Mouse (Mus musculus): ENCODE measurements around the gene Lrrfip2. TPM values are rescaled to one million over a fixed set of nuclear protein-coding genes. Genes with fewer than 3 reads are reported as not detected.

Gene Lrrfip2
- polyA plus RNA-seq, 1 experiment from 2014 or later = 39.6 TPM

GRCm38 (mm10) chr9:111272356-111272755 is 155.0 kb downstream of the Lrrfip2 start:
- Histone ChIP-seq H3K4me1 (replicated peaks; ENCODE audit: insufficient read depth, low read length) (peaks cover 27% of the 10 kb centered on the region), H3K36me3 (ENCODE audit: insufficient read depth, low read length) (peaks cover 4% of the 10 kb centered on the region; the same call in 1 of the 2 replicates), H3K27me3 (ENCODE audit: insufficient read depth, low read length) (no peaks in the 10 kb centered on the region), H3K9ac (ENCODE audit: low read depth, low read length) (peak overlapping the region; percentile 85), H3K9me3 (replicated peaks; ENCODE audit: low read length) (no peaks in the 10 kb centered on the region), H3K27ac (peak overlapping the region; percentile 93), H3K4me3 (replicated peaks; ENCODE audit: low read depth, low read length) (peak overlapping the region; percentile 76), H3K4me2 (ENCODE audit: low read length) (peak overlapping the region; percentile 88)
- no peak for ATAC-seq (replicated peaks; ENCODE audit: low FRiP score, low read depth)
- peak; percentile 40 for DNase-seq (ENCODE audit: low spot score)
- no peak for TF ChIP-seq CTCF (IDR thresholded peaks at IDR 0.05; ENCODE audit: low read depth)
- WGBS = 2% methylated on average over 19 of the region's 19 CpGs

DNA sequence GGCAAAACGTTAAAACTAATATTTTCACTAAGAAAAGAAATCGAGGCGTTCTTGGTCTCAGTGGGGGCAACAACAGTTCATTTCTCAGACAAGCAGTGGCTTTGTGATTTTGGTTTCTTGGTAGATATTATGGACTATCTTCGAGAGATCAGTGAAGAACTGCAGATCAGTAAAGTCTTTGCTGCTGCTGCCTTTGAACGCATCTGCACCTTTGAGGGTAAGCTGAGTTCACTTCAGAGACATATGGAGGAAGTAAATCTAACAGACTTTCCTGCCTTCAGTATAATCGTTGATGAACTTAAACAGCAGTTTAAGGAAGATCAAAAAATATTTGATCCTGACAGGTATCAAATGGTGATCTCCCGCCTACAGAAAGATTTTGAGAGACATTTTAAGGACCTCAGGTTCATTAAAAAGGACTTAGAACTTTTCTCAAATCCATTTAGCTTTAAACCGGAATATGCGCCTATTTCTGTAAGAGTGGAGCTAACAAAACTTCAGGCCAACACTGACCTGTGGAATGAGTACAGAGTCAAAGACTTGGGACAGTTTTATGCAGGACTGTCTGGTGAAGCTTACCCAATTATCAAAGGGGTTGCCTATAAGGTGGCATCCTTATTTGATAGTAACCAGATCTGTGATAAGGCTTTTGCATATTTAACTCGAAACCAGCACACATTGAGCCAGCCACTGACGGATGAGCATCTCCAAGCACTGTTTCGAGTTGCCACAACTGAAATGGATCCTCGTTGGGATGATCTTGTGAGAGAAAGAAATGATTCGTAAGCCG is 155.8 kb downstream of the Lrrfip2 start:
- H3K27ac ChIP-seq = 0 out of 2 replicates have a peak overlapping the region, but pooled peaks have one; percentile 93
- H3K9ac ChIP-seq (ENCODE audit: low read depth, low read length) = peak overlapping the region; percentile 85
- ATAC-seq (replicated peaks; ENCODE audit: low FRiP score, low read depth) = no peak
- H3K27me3 ChIP-seq (ENCODE audit: insufficient read depth, low read length) = no peaks in the 10 kb centered on the region
- peak overlapping the region; percentile 76 for H3K4me3 ChIP-seq (replicated peaks; ENCODE audit: low read depth, low read length)
- H3K4me1 ChIP-seq (replicated peaks; ENCODE audit: insufficient read depth, low read length) = peaks cover 27% of the 10 kb centered on the region
- H3K9me3 ChIP-seq (replicated peaks; ENCODE audit: low read length) = no peaks in the 10 kb centered on the region
- TF ChIP-seq CTCF (IDR thresholded peaks at IDR 0.05; ENCODE audit: low read depth) = no peak
- no peak for DNase-seq (ENCODE audit: low spot score)
- 55% methylated on average over 15 of the region's 15 CpGs for WGBS
- peak overlapping the region; percentile 88 for H3K4me2 ChIP-seq (ENCODE audit: low read length)
- peaks cover 4% of the 10 kb centered on the region; the same call in 1 of the 2 replicates for H3K36me3 ChIP-seq (ENCODE audit: insufficient read depth, low read length)

DNA sequence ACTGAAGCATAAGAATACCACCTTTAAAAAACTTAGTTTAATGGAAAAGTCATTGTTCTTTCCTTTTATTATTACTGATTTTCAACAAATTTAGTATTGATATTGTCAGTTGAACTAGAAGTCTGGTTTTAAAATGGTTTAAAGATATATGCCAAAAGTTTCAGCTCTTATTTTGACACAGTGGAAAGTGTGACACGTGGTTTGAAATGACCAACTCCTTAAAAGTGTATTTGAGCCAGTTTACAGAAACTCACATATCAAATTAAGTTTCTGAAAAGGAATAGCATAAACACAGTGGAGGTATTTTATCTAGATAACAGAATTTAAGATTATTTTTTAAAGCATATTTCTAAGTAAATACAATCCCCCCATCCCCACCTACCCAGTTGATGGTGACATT is 156.6 kb downstream of the Lrrfip2 start:
- peak overlapping the region; percentile 88 for H3K4me2 ChIP-seq (ENCODE audit: low read length)
- 57% methylated on average over 1 of the region's 1 CpGs for WGBS
- TF ChIP-seq CTCF (IDR thresholded peaks at IDR 0.05; ENCODE audit: low read depth) = no peak
- H3K4me3 ChIP-seq (replicated peaks; ENCODE audit: low read depth, low read length) = no peak overlapping the region
- DNase-seq (ENCODE audit: low spot score) = no peak
- H3K9me3 ChIP-seq (replicated peaks; ENCODE audit: low read length) = no peaks in the 10 kb centered on the region
- no peak for ATAC-seq (replicated peaks; ENCODE audit: low FRiP score, low read depth)
- H3K27me3 ChIP-seq (ENCODE audit: insufficient read depth, low read length) = no peaks in the 10 kb centered on the region
- H3K9ac ChIP-seq (ENCODE audit: low read depth, low read length) = no peak overlapping the region
- H3K36me3 ChIP-seq (ENCODE audit: insufficient read depth, low read length) = peaks cover 4% of the 10 kb centered on the region; the same call in 1 of the 2 replicates
- peaks cover 27% of the 10 kb centered on the region for H3K4me1 ChIP-seq (replicated peaks; ENCODE audit: insufficient read depth, low read length)
- no peak overlapping the region for H3K27ac ChIP-seq

- no peak overlapping the region for H3K27ac ChIP-seq
Observed at GRCm38 (mm10) chr9:111275156-111275555, 157.8 kb downstream of the Lrrfip2 start.

More at GRCm38 (mm10) chr9:111275156-111275555, 157.8 kb downstream of the Lrrfip2 start:
- H3K36me3 ChIP-seq (ENCODE audit: insufficient read depth, low read length) = peaks cover 6% of the 10 kb centered on the region; the same call in 1 of the 2 replicates
- no peak for TF ChIP-seq CTCF (IDR thresholded peaks at IDR 0.05; ENCODE audit: low read depth)
- no peak for ATAC-seq (replicated peaks; ENCODE audit: low FRiP score, low read depth)
- H3K4me1 ChIP-seq (replicated peaks; ENCODE audit: insufficient read depth, low read length) = peaks cover 27% of the 10 kb centered on the region
- H3K4me3 ChIP-seq (replicated peaks; ENCODE audit: low read depth, low read length) = no peak overlapping the region
- no peaks in the 10 kb centered on the region for H3K27me3 ChIP-seq (ENCODE audit: insufficient read depth, low read length)
- peak; percentile 9 for DNase-seq (ENCODE audit: low spot score)
- H3K9ac ChIP-seq (ENCODE audit: low read depth, low read length) = 0 out of 2 replicates have a peak overlapping the region, but pooled peaks have one; percentile 37
- 33% methylated on average over 1 of the region's 1 CpGs for WGBS
- H3K9me3 ChIP-seq (replicated peaks; ENCODE audit: low read length) = no peaks in the 10 kb centered on the region
- H3K4me2 ChIP-seq (ENCODE audit: low read length) = peak overlapping the region; percentile 88

Other genes starting within 250 kb of the Lrrfip2 start
- 4.1 and 5.3 TPM in 2 replicates for gene Als2cl, start 237.7 kb upstream of the Lrrfip2 start, polyA plus RNA-seq (2015; fragmentation: Nextera tagmentation; extraction: Ambion mirVana)
- 2.3 and 2.9 TPM in 2 replicates for gene Tmie, start 237.5 kb upstream of the Lrrfip2 start, polyA plus RNA-seq (2015; fragmentation: Nextera tagmentation; extraction: Ambion mirVana)
- gene Fam240a, start 200.7 kb upstream of the Lrrfip2 start, polyA plus RNA-seq (2015; fragmentation: Nextera tagmentation; extraction: Ambion mirVana) = not detected in 2 replicates
- not detected in 2 replicates for gene Tdgf1, start 171.4 kb upstream of the Lrrfip2 start, polyA plus RNA-seq (2015; fragmentation: Nextera tagmentation; extraction: Ambion mirVana)
- 0.33 and 0.51 TPM in 2 replicates for gene Lrrc2, start 166.0 kb upstream of the Lrrfip2 start, polyA plus RNA-seq (2015; fragmentation: Nextera tagmentation; extraction: Ambion mirVana)
- 0.56 and 0.89 TPM in 2 replicates for gene Rtp3, start 127.0 kb upstream of the Lrrfip2 start, polyA plus RNA-seq (2015; fragmentation: Nextera tagmentation; extraction: Ambion mirVana)
- 2.2 and 2.5 TPM in 2 replicates for gene Ltf, start 98.3 kb upstream of the Lrrfip2 start, polyA plus RNA-seq (2015; fragmentation: Nextera tagmentation; extraction: Ambion mirVana)
- gene Ccrl2, start 60.1 kb upstream of the Lrrfip2 start, polyA plus RNA-seq (2015; fragmentation: Nextera tagmentation; extraction: Ambion mirVana) = 2.7 and 3.5 TPM in 2 replicates
- gene Mlh1, start 154.2 kb downstream of the Lrrfip2 start, polyA plus RNA-seq (2015; fragmentation: Nextera tagmentation; extraction: Ambion mirVana) = 25.4 and 26.1 TPM in 2 replicates
- 18.6 and 19.2 TPM in 2 replicates for gene Epm2aip1, start 154.3 kb downstream of the Lrrfip2 start, polyA plus RNA-seq (2015; fragmentation: Nextera tagmentation; extraction: Ambion mirVana)
- gene Trank1, start 194.1 kb downstream of the Lrrfip2 start, polyA plus RNA-seq (2015; fragmentation: Nextera tagmentation; extraction: Ambion mirVana) = 0.61 and 1.0 TPM in 2 replicates